15 mouse cellular contexts compared by ENCODE assay signal in the genomic region with DNA sequence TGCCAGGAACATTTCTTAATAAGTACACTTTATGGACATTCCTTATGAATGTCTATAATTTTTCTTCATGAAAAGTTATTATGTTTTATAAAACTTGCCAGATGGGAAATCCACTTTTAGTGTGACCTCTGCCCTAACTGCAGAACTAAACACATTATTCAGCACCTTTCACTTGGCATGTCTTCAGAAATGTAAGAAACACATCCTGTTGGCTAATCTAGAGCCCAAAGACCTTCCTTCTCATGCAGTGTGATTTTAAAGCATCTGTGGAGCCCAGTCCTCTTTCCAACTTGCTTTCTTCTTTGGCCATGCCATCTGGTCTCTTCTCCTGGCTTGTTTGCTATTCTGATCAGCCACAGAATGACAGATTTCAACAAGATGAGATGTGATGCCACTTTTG.
"Had no signal": no experiment of that assay in that cellular context is flagged by ENCODE, and none has a peak within 500 bp of the region (broad histone marks: within the 10 kb centered on the region; RNA-seq: fewer than 3 reads in every experiment).

No protein-coding gene starts in this region.

- H3K4me3 ChIP-seq: limb, embryonic 12.5 days; limb, embryonic 15.5 days; liver, embryonic 13.5 days; lung, embryonic 15.5 days; midbrain, embryonic 13.5 days had no signal

- H3K27me3 ChIP-seq: limb, embryonic 12.5 days; limb, embryonic 15.5 days; liver, embryonic 13.5 days; lung, embryonic 15.5 days; midbrain, embryonic 13.5 days had no signal

- H3K9ac ChIP-seq: limb, embryonic 12.5 days; limb, embryonic 15.5 days; liver, embryonic 13.5 days; lung, embryonic 15.5 days; midbrain, embryonic 13.5 days had no signal

- DNase-seq: kidney, postnatal 4 days; left cerebral cortex, postnatal 4 days; liver, embryonic 13.5 days; lung, postnatal 14 days; thymus, adult 2 months; thymus, postnatal 14 days; thymus, postnatal 4 days had no signal

- H3K4me1 ChIP-seq: limb, embryonic 15.5 days; liver, embryonic 13.5 days; lung, embryonic 15.5 days; midbrain, embryonic 13.5 days had no signal

- H3K36me3 ChIP-seq: limb, embryonic 12.5 days; limb, embryonic 15.5 days; liver, embryonic 13.5 days; lung, embryonic 15.5 days; midbrain, embryonic 13.5 days had no signal

- H3K4me2 ChIP-seq: limb, embryonic 12.5 days; limb, embryonic 15.5 days; liver, embryonic 13.5 days; lung, embryonic 15.5 days; midbrain, embryonic 13.5 days had no signal

- H3K9me3 ChIP-seq: limb, embryonic 12.5 days; limb, embryonic 15.5 days; liver, embryonic 13.5 days; lung, embryonic 15.5 days; midbrain, embryonic 13.5 days had no signal

- H3K27ac ChIP-seq: kidney, postnatal 0 days; limb, embryonic 12.5 days; limb, embryonic 15.5 days; liver, embryonic 13.5 days; lung, embryonic 15.5 days; macrophage; midbrain, embryonic 13.5 days had no signal

- ATAC-seq: inflammation-experienced regulatory T-cells, adult 6 months; intestine, embryonic 16.5 days; midbrain, embryonic 13.5 days had no signal
